Mouse (Mus musculus): ENCODE results near the gene St6galnac3. TPM values are rescaled to one million over a fixed set of nuclear protein-coding genes. Genes with fewer than 3 reads are reported as not detected.
A peak's percentile ranks its signal among the peaks of the same experiment; 100 is the strongest.

The St6galnac3 gene
- polyA plus RNA-seq, 1 experiment = 16.7 TPM

DNA sequence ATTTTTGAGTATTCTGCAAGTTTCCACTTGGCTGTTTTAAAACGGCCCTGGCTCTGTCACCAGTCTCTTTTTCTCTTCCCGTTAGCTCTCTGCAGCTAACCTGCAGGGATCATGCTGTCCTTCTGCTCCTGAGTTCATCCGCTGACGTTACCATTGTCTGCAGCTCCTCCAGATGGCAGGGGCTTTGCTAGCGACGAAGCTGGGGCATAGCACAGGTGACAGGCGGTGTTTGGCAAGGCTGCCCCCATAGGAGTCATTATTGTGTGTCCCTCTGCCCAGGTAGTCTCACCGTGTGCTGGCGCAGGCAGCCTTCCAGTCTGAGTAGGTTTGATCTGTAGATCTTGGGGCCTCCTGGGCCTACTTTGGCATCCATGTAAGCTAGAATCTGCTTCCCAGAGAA, 432.6 kb downstream of the St6galnac3 start:
- TF ChIP-seq CTCF (IDR thresholded peaks at IDR 0.05; ENCODE audit: extremely low read depth, insufficient read depth, low read length) (no peak), POLR2A (IDR thresholded peaks at IDR 0.05; ENCODE audit: extremely low read depth, insufficient read depth, low read length) (no peak)
- no peak overlapping the region for H3K27ac ChIP-seq (ENCODE audit: insufficient read depth, low read length)

DNA sequence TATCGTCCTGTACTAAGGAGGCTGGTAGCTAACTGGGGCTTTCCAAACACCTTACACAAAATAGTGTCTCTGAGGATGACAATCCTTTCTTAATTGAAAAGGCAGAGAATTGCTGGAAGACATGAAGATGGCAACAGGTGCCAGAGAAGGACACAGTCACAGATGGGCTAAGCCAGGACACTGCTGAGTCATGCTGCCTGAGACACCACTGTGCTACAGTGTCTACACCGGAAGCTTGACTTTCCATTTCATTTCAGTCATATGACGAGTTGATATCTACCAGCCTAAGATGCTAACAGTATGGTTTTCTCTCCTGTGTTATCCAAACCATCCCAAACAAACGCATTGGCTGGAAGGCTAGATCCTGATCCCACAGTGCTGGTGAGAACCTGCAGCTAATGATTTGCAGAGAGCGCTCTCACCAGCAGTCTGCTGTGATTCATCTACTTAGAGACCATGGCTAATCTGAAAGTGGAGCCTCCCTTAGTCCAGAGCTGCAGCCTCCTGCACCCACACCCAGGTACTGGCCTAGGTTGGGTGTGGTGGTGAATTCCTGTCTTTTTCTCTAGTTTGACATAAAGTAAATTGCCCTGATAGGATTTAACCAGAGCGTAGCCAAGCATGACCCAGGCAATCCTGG, 433.4 kb downstream of the St6galnac3 start:
- Histone ChIP-seq H3K4me3 (ENCODE audit: insufficient read depth, low read length) (no peak overlapping the region), H3K4me1 (ENCODE audit: control insufficient read depth, insufficient read depth, low read length) (no peaks in the 10 kb centered on the region), H3K27ac (ENCODE audit: insufficient read depth, low read length) (no peak overlapping the region)
- TF ChIP-seq CTCF (IDR thresholded peaks at IDR 0.05; ENCODE audit: extremely low read depth, insufficient read depth, low read length) = no peak
- TF ChIP-seq POLR2A (IDR thresholded peaks at IDR 0.05; ENCODE audit: extremely low read depth, insufficient read depth, low read length) = no peak

More for the DNA sequence above, 432.6 kb downstream of the St6galnac3 start:
- Histone ChIP-seq H3K4me1 (ENCODE audit: control insufficient read depth, insufficient read depth, low read length) (peaks cover 1% of the 10 kb centered on the region; the same call in 1 of the 2 replicates), H3K4me3 (ENCODE audit: insufficient read depth, low read length) (no peak overlapping the region)

DNA sequence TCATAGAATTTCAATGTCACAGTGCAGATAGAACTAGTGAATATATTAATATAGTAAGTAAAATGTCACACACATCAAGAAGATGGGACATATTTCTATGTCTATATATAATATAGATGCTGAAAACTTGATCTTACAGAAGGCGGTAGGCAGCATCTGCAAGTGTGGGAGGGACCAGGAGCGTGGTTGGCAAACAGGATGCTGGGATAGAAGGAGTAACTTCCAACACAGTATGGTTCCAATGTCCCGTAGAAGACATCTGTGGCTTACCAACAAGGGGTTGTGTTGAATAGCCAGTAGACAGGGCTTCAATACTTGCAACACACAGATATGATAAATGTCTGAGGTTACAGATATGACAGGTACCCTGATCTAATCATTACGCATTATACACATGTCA, 435.0 kb downstream of the St6galnac3 start:
- Histone ChIP-seq H3K4me3 (ENCODE audit: insufficient read depth, low read length) (no peak overlapping the region), H3K27ac (ENCODE audit: insufficient read depth, low read length) (no peak overlapping the region), H3K4me1 (ENCODE audit: control insufficient read depth, insufficient read depth, low read length) (no peaks in the 10 kb centered on the region)
- TF ChIP-seq CTCF (IDR thresholded peaks at IDR 0.05; ENCODE audit: extremely low read depth, insufficient read depth, low read length) = no peak
- TF ChIP-seq POLR2A (IDR thresholded peaks at IDR 0.05; ENCODE audit: extremely low read depth, insufficient read depth, low read length) = no peak

DNA sequence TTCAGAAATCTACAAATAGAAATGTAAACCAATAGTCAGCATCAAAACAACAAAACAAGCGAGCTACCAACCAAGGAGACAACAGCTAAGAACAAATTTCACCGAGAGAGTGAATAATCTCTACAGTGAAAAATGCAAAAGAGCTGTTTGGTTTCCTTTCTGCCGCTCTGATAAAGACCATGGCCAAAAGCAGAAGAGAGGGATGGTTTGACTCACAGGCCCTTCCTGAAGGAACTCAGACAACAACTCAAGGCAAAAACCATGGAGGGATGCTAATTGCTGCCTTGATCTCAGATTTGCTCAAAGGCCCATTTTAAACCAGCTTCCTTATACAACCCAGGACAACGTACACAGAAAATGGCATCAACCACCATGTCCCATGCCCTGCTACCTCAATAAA, 437.4 kb downstream of the St6galnac3 start:
- peaks cover 1% of the 10 kb centered on the region; the same call in 1 of the 2 replicates for H3K4me1 ChIP-seq (ENCODE audit: control insufficient read depth, insufficient read depth, low read length)
- TF ChIP-seq POLR2A (IDR thresholded peaks at IDR 0.05; ENCODE audit: extremely low read depth, insufficient read depth, low read length) = no peak
- no peak for TF ChIP-seq CTCF (IDR thresholded peaks at IDR 0.05; ENCODE audit: extremely low read depth, insufficient read depth, low read length)
- no peak overlapping the region for H3K4me3 ChIP-seq (ENCODE audit: insufficient read depth, low read length)
- no peak overlapping the region for H3K27ac ChIP-seq (ENCODE audit: insufficient read depth, low read length)

DNA sequence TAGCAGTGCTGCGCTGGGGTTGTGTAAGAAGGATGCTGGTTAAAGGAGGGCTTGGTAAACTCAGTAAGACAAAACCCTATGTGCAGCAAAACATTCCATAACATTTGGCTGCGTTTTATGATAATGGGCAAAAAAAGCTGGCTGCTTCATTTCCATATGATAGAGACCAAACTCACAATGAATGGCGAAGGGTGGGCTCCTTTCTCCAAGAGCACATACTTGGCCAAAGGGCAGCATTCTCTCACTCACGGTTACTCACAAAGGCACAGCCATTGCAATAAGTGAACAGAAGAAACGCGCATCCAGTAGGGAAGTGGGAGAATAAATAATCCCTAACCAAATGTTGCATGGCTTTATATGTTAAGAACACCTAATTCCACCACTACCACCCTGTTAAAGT, 437.9 kb downstream of the St6galnac3 start:
- Histone ChIP-seq H3K27ac (ENCODE audit: insufficient read depth, low read length) (no peak overlapping the region), H3K4me1 (ENCODE audit: control insufficient read depth, insufficient read depth, low read length) (peaks cover 2% of the 10 kb centered on the region; the same call in 1 of the 2 replicates), H3K4me3 (ENCODE audit: insufficient read depth, low read length) (no peak overlapping the region)
- TF ChIP-seq POLR2A (IDR thresholded peaks at IDR 0.05; ENCODE audit: extremely low read depth, insufficient read depth, low read length) = no peak
- TF ChIP-seq CTCF (IDR thresholded peaks at IDR 0.05; ENCODE audit: extremely low read depth, insufficient read depth, low read length) = no peak

DNA sequence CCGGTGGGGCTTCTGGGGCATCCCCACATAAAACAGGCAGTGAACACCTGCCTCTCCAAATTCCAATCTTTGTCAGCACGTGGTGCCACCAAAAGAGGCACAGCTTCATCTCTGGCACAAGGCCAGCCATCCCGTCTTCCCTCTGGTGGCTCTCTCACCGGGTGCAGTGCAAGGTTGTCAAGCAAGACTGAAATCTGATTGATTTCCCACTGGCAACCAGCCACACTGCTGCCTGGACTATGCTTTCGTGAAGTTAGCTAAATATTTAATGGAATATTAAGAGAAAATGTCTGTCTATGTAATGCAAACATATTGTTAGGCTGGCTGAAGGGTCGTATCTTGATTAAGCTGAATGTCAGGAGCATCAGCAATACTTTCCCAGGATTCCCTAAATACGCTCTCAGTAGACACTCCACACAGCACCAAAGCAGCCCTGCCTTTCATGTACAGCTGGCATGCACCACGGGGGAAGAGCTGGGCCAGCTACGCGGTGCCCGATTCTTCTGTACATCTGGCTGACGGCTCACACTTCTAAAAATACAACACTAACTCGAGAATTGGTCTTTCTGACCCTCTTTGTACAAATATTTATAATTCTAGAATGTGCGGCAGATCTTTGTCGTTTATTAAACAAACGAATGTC, 442.7 kb downstream of the St6galnac3 start:
- Histone ChIP-seq H3K4me3 (ENCODE audit: insufficient read depth, low read length) (no peak overlapping the region), H3K27ac (ENCODE audit: insufficient read depth, low read length) (no peak overlapping the region), H3K4me1 (ENCODE audit: control insufficient read depth, insufficient read depth, low read length) (peaks cover 9% of the 10 kb centered on the region)
- TF ChIP-seq CTCF (IDR thresholded peaks at IDR 0.05; ENCODE audit: extremely low read depth, insufficient read depth, low read length) (no peak), POLR2A (IDR thresholded peaks at IDR 0.05; ENCODE audit: extremely low read depth, insufficient read depth, low read length) (no peak)

DNA sequence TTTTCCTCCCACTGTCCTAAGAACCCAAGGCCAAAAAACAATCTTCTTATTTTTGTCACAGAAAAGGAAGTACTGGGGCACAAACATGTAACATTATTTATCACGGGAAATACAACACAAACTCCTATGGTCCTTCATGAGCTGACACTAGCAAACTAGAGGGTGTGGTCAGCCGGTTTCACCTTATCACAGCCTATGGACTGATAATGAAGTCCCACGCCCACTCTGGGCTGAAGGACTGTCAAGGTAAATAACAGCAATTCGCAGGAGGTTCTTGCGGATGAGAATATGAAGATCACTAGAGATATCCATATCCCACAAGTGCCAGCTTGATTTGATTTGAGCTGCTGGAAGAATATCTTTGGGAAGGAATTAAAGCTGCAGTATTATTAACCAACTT, 446.7 kb downstream of the St6galnac3 start:
- TF ChIP-seq POLR2A (IDR thresholded peaks at IDR 0.05; ENCODE audit: extremely low read depth, insufficient read depth, low read length) (no peak), CTCF (IDR thresholded peaks at IDR 0.05; ENCODE audit: extremely low read depth, insufficient read depth, low read length) (no peak)

DNA sequence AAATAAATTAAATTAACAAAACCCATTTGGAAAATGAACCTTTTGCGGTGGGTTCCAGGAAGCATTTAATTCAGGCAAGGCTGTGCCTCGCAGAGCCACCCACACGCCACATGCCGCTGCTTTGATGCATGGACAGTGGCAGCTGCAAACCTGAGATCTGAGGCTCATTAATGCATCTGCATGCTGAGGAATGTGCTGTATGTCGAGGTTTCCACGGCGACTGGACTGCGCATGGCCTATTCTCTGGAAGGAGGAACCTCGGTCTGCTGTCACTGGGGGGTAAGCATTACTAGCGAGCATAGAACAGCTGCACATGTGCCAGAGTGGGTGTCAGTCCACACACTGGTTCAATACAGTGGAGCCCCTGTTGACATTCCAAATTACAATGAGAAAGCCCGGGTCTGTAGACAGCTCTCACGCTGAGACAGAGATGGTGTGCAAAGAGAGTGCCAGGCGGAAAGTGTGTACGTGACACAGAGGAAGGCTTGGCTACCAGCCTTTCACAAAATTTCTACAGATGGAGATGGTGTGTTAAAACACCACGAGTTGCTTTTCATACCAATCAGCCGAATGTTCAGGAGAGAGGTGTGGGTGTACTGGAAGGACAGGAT, 447.5 kb downstream of the St6galnac3 start:
- Histone ChIP-seq H3K4me1 (ENCODE audit: control insufficient read depth, insufficient read depth, low read length) (peaks cover 10% of the 10 kb centered on the region), H3K27ac (ENCODE audit: insufficient read depth, low read length) (0 out of 2 replicates have a peak overlapping the region, but pooled peaks have one; percentile 5), H3K4me3 (ENCODE audit: insufficient read depth, low read length) (no peak overlapping the region)
- no peak for TF ChIP-seq CTCF (IDR thresholded peaks at IDR 0.05; ENCODE audit: extremely low read depth, insufficient read depth, low read length)
- no peak for TF ChIP-seq POLR2A (IDR thresholded peaks at IDR 0.05; ENCODE audit: extremely low read depth, insufficient read depth, low read length)

More for the DNA sequence above, 446.7 kb downstream of the St6galnac3 start:
- Histone ChIP-seq H3K4me1 (ENCODE audit: control insufficient read depth, insufficient read depth, low read length) (peaks cover 11% of the 10 kb centered on the region), H3K4me3 (ENCODE audit: insufficient read depth, low read length) (no peak overlapping the region), H3K27ac (ENCODE audit: insufficient read depth, low read length) (no peak overlapping the region; the same call in 1 of the 2 replicates)

DNA sequence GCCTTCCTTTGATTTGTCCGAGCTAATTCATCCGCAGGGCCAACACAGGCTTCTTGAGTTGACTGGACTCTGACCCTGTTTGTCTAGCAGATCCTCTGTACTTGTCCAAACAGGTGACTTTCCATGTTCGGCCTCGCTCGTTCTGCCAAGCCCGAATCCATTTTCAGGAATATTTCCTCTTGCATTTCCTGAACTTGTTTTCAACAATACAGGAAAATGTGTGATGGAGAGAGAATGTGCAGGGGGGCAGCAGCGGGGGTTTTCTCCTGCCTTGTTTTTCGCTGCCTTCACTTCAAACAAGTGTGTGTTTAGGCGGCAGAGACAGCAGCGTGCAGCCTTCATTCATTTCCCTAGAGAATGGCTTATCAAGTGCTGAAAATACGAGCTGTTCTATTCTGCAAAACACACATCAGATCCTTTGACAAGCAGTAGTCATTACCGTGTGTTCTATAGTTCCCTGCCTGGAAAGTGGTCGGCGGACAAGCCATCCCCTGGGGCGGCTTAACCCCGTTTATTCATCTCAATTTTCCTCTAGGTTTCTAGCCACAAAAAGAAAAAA, 448.1 kb downstream of the St6galnac3 start:
- no peak for TF ChIP-seq CTCF (IDR thresholded peaks at IDR 0.05; ENCODE audit: extremely low read depth, insufficient read depth, low read length)
- no peak for TF ChIP-seq POLR2A (IDR thresholded peaks at IDR 0.05; ENCODE audit: extremely low read depth, insufficient read depth, low read length)
- H3K27ac ChIP-seq (ENCODE audit: insufficient read depth, low read length) = no peak overlapping the region

More for the DNA sequence above, 448.1 kb downstream of the St6galnac3 start:
- peaks cover 8% of the 10 kb centered on the region for H3K4me1 ChIP-seq (ENCODE audit: control insufficient read depth, insufficient read depth, low read length)
- no peak overlapping the region for H3K4me3 ChIP-seq (ENCODE audit: insufficient read depth, low read length)
